Mouse (Mus musculus): ENCODE data around the gene Sstr3.

The Sstr3 gene

GRCm38 (mm10) chr15:78505541-78505940, 38.9 kb downstream of the Sstr3 start:
- in situ Hi-C loops (cut with MboI; ENCODE audit: low sequenced_read_pairs), result no loop called here

- in situ Hi-C loops (cut with MboI; ENCODE audit: low sequenced_read_pairs), result no loop called here
These were observed 39.7 kb downstream of the Sstr3 start for GRCm38 (mm10) chr15:78504816-78505215.

- in situ Hi-C loops (cut with MboI; ENCODE audit: low sequenced_read_pairs), result no loop called here
These were observed 40.5 kb downstream of the Sstr3 start for GRCm38 (mm10) chr15:78504013-78504412.

- in situ Hi-C loops (cut with MboI; ENCODE audit: low sequenced_read_pairs), result no loop called here
These were observed 41.9 kb downstream of the Sstr3 start for GRCm38 (mm10) chr15:78502437-78503132.

- in situ Hi-C loops (cut with MboI; ENCODE audit: low sequenced_read_pairs), result no loop called here
These were observed 49.5 kb downstream of the Sstr3 start, which contains the start of gene Il2rb for GRCm38 (mm10) chr15:78494968-78495406. Gene Il2rb (minus strand): TSS chr15:78495271.

GRCm38 (mm10) chr15:78493401-78494010, 51.0 kb downstream of the Sstr3 start:
- in situ Hi-C loops (cut with MboI; ENCODE audit: low sequenced_read_pairs), result no loop called here

- in situ Hi-C loops (cut with MboI; ENCODE audit: low sequenced_read_pairs), result no loop called here
These were observed 53.2 kb downstream of the Sstr3 start for GRCm38 (mm10) chr15:78491301-78491700.

- in situ Hi-C loops (cut with MboI; ENCODE audit: low sequenced_read_pairs), result no loop called here
These were observed 54.6 kb downstream of the Sstr3 start for GRCm38 (mm10) chr15:78489906-78490305.

- in situ Hi-C loops (cut with MboI; ENCODE audit: low sequenced_read_pairs), result no loop called here
These were observed 55.2 kb downstream of the Sstr3 start for GRCm38 (mm10) chr15:78489248-78489647.

GRCm38 (mm10) chr15:78487066-78487465, 57.4 kb downstream of the Sstr3 start:
- in situ Hi-C loops (cut with MboI; ENCODE audit: low sequenced_read_pairs), result no loop called here

Data from CH12F3 (cell line).